Mouse (Mus musculus) small intestine, adult 2 months (tissue): ENCODE results near the gene Cygb. TPM values are rescaled to one million over a fixed set of nuclear protein-coding genes. Genes with fewer than 3 reads are reported as not detected.

Experiments
- H3K27ac ChIP-seq: fragments of 200-500 bp; 2 replicates; pipeline ENCODE4 v1.5.1; 2012; ENCODE audit warnings: low read depth, low read length, control low read depth, inconsistent platforms; ENCODE audit not compliant: insufficient read depth
- H3K27me3 ChIP-seq: fragments of 200-500 bp; 2 replicates; pipeline ENCODE4 v1.6.1; 2012; ENCODE audit warnings: mild to moderate bottlenecking, moderate library complexity, low read length, inconsistent platforms; ENCODE audit not compliant: control insufficient read depth, insufficient read depth
- H3K36me3 ChIP-seq: fragments of 200-500 bp; 2 replicates; pipeline ENCODE4 v1.6.1; 2012; ENCODE audit warnings: mild to moderate bottlenecking, low read length, control low read depth, inconsistent platforms; ENCODE audit not compliant: control insufficient read depth, insufficient read depth
- H3K4me1 ChIP-seq: fragments of 200-500 bp; 2 replicates; pipeline ENCODE4 v1.6.1; 2012; ENCODE audit warnings: low read length, inconsistent platforms, mixed read lengths; ENCODE audit not compliant: control insufficient read depth, insufficient read depth, insufficient read length
- H3K4me3 ChIP-seq: fragments of 200-500 bp; 2 replicates; pipeline ENCODE4 v1.5.1; 2012; ENCODE audit warnings: low read depth, mild to moderate bottlenecking, control low read depth, inconsistent platforms, low read length, moderate library complexity
- CTCF ChIP-seq: fragments of 200-500 bp; IDR thresholded peaks from 2 replicates; pipeline ENCODE4 v1.5.1; 2012; ENCODE audit warnings: low read depth, mild to moderate bottlenecking, control low read depth, inconsistent platforms, low read length, moderate library complexity, mixed read lengths; ENCODE audit not compliant: insufficient replicate concordance, insufficient read length; ENCODE audit errors: extremely low read depth
- POLR2A ChIP-seq: fragments of 200-500 bp; IDR thresholded peaks from 2 replicates; pipeline ENCODE4 v1.6.1; 2012; ENCODE audit warnings: low read depth, mild to moderate bottlenecking, control low read depth, inconsistent platforms, low read length, moderate library complexity
- WGBS: fragments of 180-500 bp; shearing (Covaris S2); methylation state at CpG from one replicate; pipeline ENCODE4 v1.1.7; 2018; 5-methylcytosine and 5-hydroxymethylcytosine counted together
- polyA plus RNA-seq: library from polyadenylated mRNA; depleted of rRNA; stranded (reverse); fragments of >200 nt; gene quantifications from 2 replicates; pipeline ENCODE4 v1.2.3, GENCODE M21; 2012

The Cygb gene
- polyA plus RNA-seq, 1 experiment, result 23.7 TPM

GRCm38 (mm10) chr11:116632962-116633361, 21.2 kb downstream of the Cygb start:
- Histone ChIP-seq H3K27me3 (no peaks in the 10 kb centered on the region), H3K36me3 (no peaks in the 10 kb centered on the region), H3K27ac (no peak overlapping the region), H3K4me3 (no peak overlapping the region), H3K4me1 (no peaks in the 10 kb centered on the region)
- no peak for TF ChIP-seq CTCF
- 75% methylated on average over 10 of the region's 10 CpGs for WGBS

- Histone ChIP-seq H3K36me3 (no peaks in the 10 kb centered on the region), H3K4me1 (no peaks in the 10 kb centered on the region), H3K4me3 (no peak overlapping the region), H3K27ac (no peak overlapping the region), H3K27me3 (no peaks in the 10 kb centered on the region)
- 61% methylated on average over 12 of the region's 12 CpGs for WGBS
- no peak for TF ChIP-seq POLR2A
- TF ChIP-seq CTCF, result no peak
Observed at GRCm38 (mm10) chr11:116630171-116630965, 23.7 kb downstream of the Cygb start.

DNA sequence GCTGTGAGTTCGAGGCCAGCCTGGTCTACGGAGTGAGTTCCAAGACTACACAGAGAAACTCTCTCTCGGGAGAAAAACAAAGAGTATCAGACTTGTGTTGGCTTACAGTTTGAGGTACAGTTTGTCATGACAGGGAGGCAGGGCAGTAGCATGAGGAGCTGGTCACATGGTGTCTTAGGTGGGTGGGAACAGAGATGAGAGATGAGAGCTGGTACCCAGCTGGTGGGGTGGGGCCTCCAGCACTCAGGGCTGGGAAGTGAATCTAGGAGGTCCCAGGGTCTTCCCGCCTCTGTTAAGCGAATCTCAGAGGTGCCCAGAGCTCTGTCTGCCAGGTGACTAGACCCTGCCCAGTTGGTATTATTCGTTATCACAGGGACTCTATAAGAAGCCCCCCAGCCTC, 24.6 kb downstream of the Cygb start:
- Histone ChIP-seq H3K4me3 (no peak overlapping the region), H3K4me1 (no peaks in the 10 kb centered on the region), H3K27ac (no peak overlapping the region), H3K36me3 (no peaks in the 10 kb centered on the region), H3K27me3 (no peaks in the 10 kb centered on the region)
- WGBS, result 88% methylated on average over 6 of the region's 6 CpGs
- TF ChIP-seq POLR2A, result no peak

- H3K27ac ChIP-seq, result no peak overlapping the region
- H3K27me3 ChIP-seq, result no peaks in the 10 kb centered on the region
- WGBS, result 58% methylated on average over 9 of the region's 9 CpGs
- no peak overlapping the region for H3K4me3 ChIP-seq
- H3K36me3 ChIP-seq, result no peaks in the 10 kb centered on the region
- TF ChIP-seq POLR2A (no peak), CTCF (peak; percentile 67; the same call in 1 of the 2 replicates)
- no peaks in the 10 kb centered on the region for H3K4me1 ChIP-seq
Observed at GRCm38 (mm10) chr11:116628712-116629111, 25.4 kb downstream of the Cygb start.

DNA sequence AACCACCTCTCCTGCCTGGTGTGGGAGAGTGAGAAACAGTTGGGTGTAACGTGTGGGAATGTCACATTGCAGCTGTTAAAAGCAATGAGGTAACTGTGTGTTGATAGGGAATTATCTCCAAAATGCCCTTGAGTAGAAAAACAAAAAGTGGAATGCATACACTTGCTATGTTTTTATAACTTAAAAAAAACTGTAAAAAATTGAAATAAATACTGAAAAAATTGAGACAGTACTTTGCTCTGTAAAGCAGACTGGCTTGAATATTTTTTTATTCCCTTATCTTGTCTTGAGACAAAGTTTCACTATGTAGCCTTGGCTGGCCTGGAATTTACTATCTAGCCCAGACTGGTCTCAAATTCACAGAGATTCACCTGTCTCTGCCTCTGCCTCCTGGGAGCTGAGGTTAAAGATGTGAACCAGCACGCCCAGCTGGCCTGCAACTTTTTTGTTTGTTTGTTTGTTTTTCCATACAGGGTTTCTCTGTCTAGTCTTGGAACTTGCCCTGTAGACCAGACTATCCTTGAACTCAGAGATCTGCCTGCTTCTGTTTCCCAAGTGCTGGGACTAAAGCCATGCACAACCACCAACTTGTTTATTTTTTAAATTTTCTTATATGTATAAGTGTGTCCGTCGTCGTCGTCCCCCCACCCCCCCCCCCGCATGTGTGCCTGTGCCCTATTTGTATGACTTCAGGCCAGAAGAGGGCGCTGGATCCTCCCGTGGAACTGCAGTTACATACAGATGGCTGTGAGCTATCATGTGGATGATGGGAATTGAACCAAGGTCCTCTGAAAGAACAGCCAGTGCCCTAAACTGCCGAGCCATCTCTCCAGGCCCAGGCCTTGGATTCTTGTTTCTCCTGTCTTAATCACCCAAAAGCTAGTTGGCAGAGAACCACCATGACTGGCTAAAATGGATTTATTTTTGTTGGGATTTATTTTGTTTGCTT, 26.8 kb downstream of the Cygb start:
- Histone ChIP-seq H3K4me3 (no peak overlapping the region), H3K27me3 (no peaks in the 10 kb centered on the region), H3K27ac (no peak overlapping the region), H3K36me3 (no peaks in the 10 kb centered on the region), H3K4me1 (peaks cover 7% of the 10 kb centered on the region; the same call in 1 of the 2 replicates)
- no peak for TF ChIP-seq POLR2A
- TF ChIP-seq CTCF, result peak; percentile 20; the same call in 1 of the 2 replicates
- WGBS, result 32% methylated on average over 10 of the region's 10 CpGs

GRCm38 (mm10) chr11:116626299-116627071, 27.6 kb downstream of the Cygb start, which contains the start of gene Rhbdf2:
Gene Rhbdf2 (minus strand): TSS chr11:116627019.
- 80% methylated on average over 10 of the region's 10 CpGs for WGBS
- Histone ChIP-seq H3K36me3 (no peaks in the 10 kb centered on the region), H3K4me1 (peaks cover 15% of the 10 kb centered on the region; the same call in 1 of the 2 replicates), H3K27ac (no peak within 1 kb of the TSS), H3K4me3 (no peak within 1 kb of the TSS), H3K27me3 (no peaks in the 10 kb centered on the region)
- TF ChIP-seq POLR2A (no peak), CTCF (no peak)
